Mouse (Mus musculus) bone marrow macrophage, adult 2 months (primary cell): ENCODE data around the gene Trim38.

Experiments used
- CTCF ChIP-seq: IDR thresholded peaks from 2 replicates; pipeline ENCODE4 v1.5.1; 2012; ENCODE audit warnings: low read depth, mild to moderate bottlenecking, low read length, moderate library complexity
- POLR2A ChIP-seq: IDR thresholded peaks from 2 replicates; pipeline ENCODE4 v1.6.1; 2012; ENCODE audit warnings: mild to moderate bottlenecking, low read depth, low read length, borderline replicate concordance

- no peak for TF ChIP-seq POLR2A
- peak; percentile 40 for TF ChIP-seq CTCF
Observed at GRCm38 (mm10) chr13:23816148-23816547, 46.4 kb downstream of the Trim38 start.
